ENCODE assay signal across 8 mouse cellular contexts in genomic region chr17:45663106-45663919, GRCm38 (mm10). TPM values are rescaled to one million over a fixed set of nuclear protein-coding genes. Genes with fewer than 3 reads are reported as not detected.
A peak's percentile ranks its signal among the peaks of the same experiment; 100 is the strongest.
DNase-seq lines count a peak whose midpoint lies in the region; ATAC-seq lines count a peak whose summit lies in the region.

No protein-coding gene starts in this region.

- 34% methylated on average over 27 of the region's 27 CpGs for WGBS in limb, embryonic 12.5 days
- 30% methylated on average over 27 of the region's 27 CpGs for WGBS in midbrain, embryonic 15.5 days

- no peak overlapping the region for H3K9ac ChIP-seq in limb, embryonic 12.5 days (replicated peaks)
- no peak overlapping the region for H3K9ac ChIP-seq in midbrain, embryonic 15.5 days

- peaks cover 75% of the 10 kb centered on the region for H3K36me3 ChIP-seq in limb, embryonic 12.5 days
- H3K36me3 ChIP-seq in midbrain, embryonic 15.5 days (replicated peaks), result peaks cover 30% of the 10 kb centered on the region

- H3K4me2 ChIP-seq in limb, embryonic 12.5 days, result peak overlapping the region; percentile 33
- peak overlapping the region; percentile 24; the same call in 1 of the 2 replicates for H3K4me2 ChIP-seq in midbrain, embryonic 15.5 days

- no peak overlapping the region for H3K27ac ChIP-seq in limb, embryonic 12.5 days
- no peak overlapping the region for H3K27ac ChIP-seq in midbrain, embryonic 15.5 days

- DNase-seq in urinary bladder, adult 18-20 months (ENCODE audit: low spot score in 2 of 2), result peak; percentile 34 to 69
- no peak for DNase-seq in urinary bladder, adult 2 months (ENCODE audit: low spot score)
- DNase-seq in embryo, embryonic 9.5 days (ENCODE audit: extremely low spot score), result peak; percentile 77
- DNase-seq in heart, adult 8-10 months (ENCODE audit: low spot score), result peak; percentile 52
- DNase-seq in kidney, adult 8-10 months, result peak; percentile 42 to 72
- DNase-seq in spleen, postnatal 14 days (ENCODE audit: low spot score in 2 of 2), result peak; percentile 48 to 72

- H3K4me3 ChIP-seq in limb, embryonic 12.5 days (replicated peaks), result no peak overlapping the region
- no peak overlapping the region for H3K4me3 ChIP-seq in midbrain, embryonic 15.5 days

- no peaks in the 10 kb centered on the region for H3K27me3 ChIP-seq in limb, embryonic 12.5 days
- no peaks in the 10 kb centered on the region for H3K27me3 ChIP-seq in midbrain, embryonic 15.5 days (replicated peaks)

- H3K9me3 ChIP-seq in limb, embryonic 12.5 days, result no peaks in the 10 kb centered on the region
- no peaks in the 10 kb centered on the region for H3K9me3 ChIP-seq in midbrain, embryonic 15.5 days

- ATAC-seq in limb, embryonic 12.5 days (ENCODE audit: insufficient number of reproducible peaks, insufficient read depth, low FRiP score, low TSS enrichment, low read depth), result no peak
- peak; percentile 62 for ATAC-seq in midbrain, embryonic 15.5 days (replicated peaks)

- H3K4me1 ChIP-seq in limb, embryonic 12.5 days (replicated peaks), result no peaks in the 10 kb centered on the region
- peaks cover 4% of the 10 kb centered on the region; the same call in 1 of the 2 replicates for H3K4me1 ChIP-seq in midbrain, embryonic 15.5 days

RNA-seq across cellular contexts. Expression of gene Capn11, which starts 4.2 kb away (rescaled TPM):
- polyA plus RNA-seq in urinary bladder, adult 2 months (2012; rRNA removed), result 2.3 and 2.7 TPM in 2 replicates
- total RNA-seq in heart, adult 8-10 months (2022), result under 1 TPM in 1 of 4 experiments, not detected in 3; 0.97 TPM
- polyA plus RNA-seq in limb, embryonic 12.5 days (2016; fragmentation: Nextera tagmentation; extraction: Ambion mirVana), result 0.65 and 0.83 TPM in 2 replicates
- 0.65 and 1.2 TPM in 2 replicates for polyA plus RNA-seq in midbrain, embryonic 15.5 days (2015; fragmentation: Nextera tagmentation; extraction: Ambion mirVana)

RNA-seq across cellular contexts. Expression of gene Mrpl14, which starts 22.8 kb away (rescaled TPM):
- polyA plus RNA-seq in urinary bladder, adult 2 months (2012; rRNA removed), result 100 and 106 TPM in 2 replicates
- 100 to 1,000 TPM; 163 to 174 (median 168) TPM for total RNA-seq in heart, adult 8-10 months (2022)
- 143 and 153 TPM in 2 replicates for polyA plus RNA-seq in limb, embryonic 12.5 days (2016; fragmentation: Nextera tagmentation; extraction: Ambion mirVana)
- 118 and 124 TPM in 2 replicates for polyA plus RNA-seq in midbrain, embryonic 15.5 days (2015; fragmentation: Nextera tagmentation; extraction: Ambion mirVana)

RNA-seq across cellular contexts. Expression of gene Tmem63b, which starts 23.4 kb away (rescaled TPM):
- 73.6 and 76.5 TPM in 2 replicates for polyA plus RNA-seq in urinary bladder, adult 2 months (2012; rRNA removed)
- 10 to 100 TPM; 91.5 to 96.4 (median 93.2) TPM for total RNA-seq in heart, adult 8-10 months (2022)
- polyA plus RNA-seq in limb, embryonic 12.5 days (2016; fragmentation: Nextera tagmentation; extraction: Ambion mirVana), result 34.1 and 35.8 TPM in 2 replicates
- 173 and 177 TPM in 2 replicates for polyA plus RNA-seq in midbrain, embryonic 15.5 days (2015; fragmentation: Nextera tagmentation; extraction: Ambion mirVana)
